Mouse (Mus musculus) central nervous system, embryonic 14 days (tissue): ENCODE results near the gene Cldn34b1. TPM values are rescaled to one million over a fixed set of nuclear protein-coding genes. Genes with fewer than 3 reads are reported as not detected.

Source experiments
- polyA plus RNA-seq: library from polyadenylated mRNA; depleted of rRNA; stranded (reverse); fragments of >200 nt; gene quantifications from 2 replicates; pipeline ENCODE4 v1.2.3, GENCODE M21; 2012; rRNA removed

Gene Cldn34b1
- polyA plus RNA-seq: not detected in 2 replicates

GRCm38 (mm10) chrX:154890167-154890566 lies at the start of gene Cldn34b1:
Cldn34b1 (minus strand) TSS chrX:154890267.

GRCm38 (mm10) chrX:154935887-154936286 lies 45.8 kb upstream of the Cldn34b1 start, which contains the start of gene Magea6:
Magea6 (minus strand) TSS chrX:154935987.

Other genes starting within 250 kb of the Cldn34b1 start
- gene Magea6, start 45.7 kb upstream of the Cldn34b1 start, polyA plus RNA-seq: not detected in 2 replicates
- not detected in 2 replicates for gene Magea3, start 59.2 kb upstream of the Cldn34b1 start, polyA plus RNA-seq
- not detected in 2 replicates for gene Magea8, start 105.6 kb upstream of the Cldn34b1 start, polyA plus RNA-seq
- gene Magea5, start 172.9 kb upstream of the Cldn34b1 start, polyA plus RNA-seq: not detected in 2 replicates
- not detected in 2 replicates for gene Magea1, start 199.5 kb upstream of the Cldn34b1 start, polyA plus RNA-seq
- gene Magea2, start 203.4 kb upstream of the Cldn34b1 start, polyA plus RNA-seq: not detected in 2 replicates
- not detected in 2 replicates for gene Cldn34b2, start 238.1 kb upstream of the Cldn34b1 start, polyA plus RNA-seq